Mouse (Mus musculus): ENCODE results near the gene Prg4.

DNA sequence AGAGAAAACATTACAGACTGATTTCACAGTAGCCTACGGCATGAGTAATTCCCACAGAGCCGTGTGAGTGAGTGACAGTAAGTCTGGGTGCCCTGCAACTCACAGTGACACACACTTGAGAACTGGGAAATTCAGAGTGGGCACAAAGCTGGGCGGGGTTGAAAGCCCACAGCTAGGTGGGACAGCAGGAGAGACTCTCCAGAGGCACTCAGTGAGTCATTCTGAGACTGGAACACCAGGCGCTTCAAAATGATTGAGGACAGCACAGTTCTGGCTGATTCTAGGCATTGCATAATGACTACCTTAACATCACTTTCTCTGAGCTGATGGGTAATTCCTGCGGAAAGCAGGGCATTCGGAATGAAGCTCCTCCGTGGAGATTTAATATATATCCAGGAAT lies 6.6 kb upstream of the Prg4 start:
- TF ChIP-seq CTCF (conservative IDR thresholded peaks at IDR 0.05; ENCODE audit: low read length) (no peak), NANOG (IDR thresholded peaks at IDR 0.05; ENCODE audit: borderline replicate concordance, low read length) (no peak)

Measured in E14TG2a.4 (cell line).